ENCODE assay signal across 15 mouse cellular contexts in genomic region chr7:29154018-29154720, GRCm38 (mm10). TPM values are rescaled to one million over a fixed set of nuclear protein-coding genes. Genes with fewer than 3 reads are reported as not detected.
A peak's percentile ranks its signal among the peaks of the same experiment; 100 is the strongest.
DNase-seq lines count a peak whose midpoint lies in the region; ATAC-seq and TF ChIP-seq lines count a peak whose summit lies in the region.
"Had no signal": no experiment of that assay in that cellular context is flagged by ENCODE, and none has a peak within 500 bp of the region (broad histone marks: within the 10 kb centered on the region; RNA-seq: fewer than 3 reads in every experiment).

No protein-coding gene starts in this region.

- H3K4me3 ChIP-seq in intestine, postnatal 0 days (ENCODE audit: low read depth, low read length) = no peak overlapping the region
- no peak overlapping the region for H3K4me3 ChIP-seq in intestine, embryonic 16.5 days (ENCODE audit: low read length)
- H3K4me3 ChIP-seq in thymus, adult 2 months (ENCODE audit: control insufficient read depth, insufficient read depth, low read length) = no peak overlapping the region
- H3K4me3 ChIP-seq in stomach, postnatal 0 days (ENCODE audit: low read depth, low read length) = no peak overlapping the region

- H3K4me2 ChIP-seq in intestine, postnatal 0 days (replicated peaks; ENCODE audit: low read depth) = no peak overlapping the region
- H3K4me2 ChIP-seq in intestine, embryonic 16.5 days (ENCODE audit: low read depth, low read length) = no peak overlapping the region
- no peak overlapping the region for H3K4me2 ChIP-seq in stomach, postnatal 0 days (replicated peaks; ENCODE audit: low read depth)

- H3K9ac ChIP-seq in intestine, postnatal 0 days (ENCODE audit: low read depth, low read length) = no peak overlapping the region
- no peak overlapping the region for H3K9ac ChIP-seq in intestine, embryonic 16.5 days (ENCODE audit: low read depth, low read length)
- H3K9ac ChIP-seq in stomach, postnatal 0 days (ENCODE audit: low read length) = no peak overlapping the region
- H3K9ac ChIP-seq: embryonic facial prominence, embryonic 15.5 days; liver, embryonic 13.5 days had no signal

- H3K4me1 ChIP-seq in intestine, postnatal 0 days (replicated peaks; ENCODE audit: control insufficient read depth, insufficient read depth, low read length) = no peaks in the 10 kb centered on the region; the same call in 1 of the 2 replicates
- H3K4me1 ChIP-seq in intestine, embryonic 16.5 days (ENCODE audit: control insufficient read depth, insufficient read depth, low read length) = peaks cover 3% of the 10 kb centered on the region; the same call in 1 of the 2 replicates
- peaks cover 37% of the 10 kb centered on the region for H3K4me1 ChIP-seq in thymus, adult 2 months (replicated peaks; ENCODE audit: control insufficient read depth, insufficient read depth, low read length)
- H3K4me1 ChIP-seq in stomach, postnatal 0 days (replicated peaks; ENCODE audit: control insufficient read depth, insufficient read depth) = no peaks in the 10 kb centered on the region

- H3K9me3 ChIP-seq in intestine, postnatal 0 days (ENCODE audit: control insufficient read depth) = no peaks in the 10 kb centered on the region
- peaks cover 4% of the 10 kb centered on the region; the same call in 1 of the 2 replicates for H3K9me3 ChIP-seq in intestine, embryonic 16.5 days (ENCODE audit: control insufficient read depth, low read length)
- H3K9me3 ChIP-seq in stomach, postnatal 0 days (ENCODE audit: control insufficient read depth, low read length) = no peaks in the 10 kb centered on the region
- H3K9me3 ChIP-seq: embryonic facial prominence, embryonic 15.5 days had no signal

- TF ChIP-seq POLR2A in thymus, adult 2 months (IDR thresholded peaks at IDR 0.05; ENCODE audit: control insufficient read depth, extremely low read depth, insufficient read depth, low read length, poor library complexity) = no peak

- H3K27me3 ChIP-seq in intestine, postnatal 0 days (replicated peaks; ENCODE audit: control insufficient read depth, insufficient read depth, low read length) = no peaks in the 10 kb centered on the region
- no peaks in the 10 kb centered on the region; the same call in 1 of the 2 replicates for H3K27me3 ChIP-seq in intestine, embryonic 16.5 days (replicated peaks; ENCODE audit: control insufficient read depth, insufficient read depth, low read length)
- no peaks in the 10 kb centered on the region for H3K27me3 ChIP-seq in thymus, adult 2 months (ENCODE audit: control insufficient read depth, insufficient read depth, low read length)
- no peaks in the 10 kb centered on the region for H3K27me3 ChIP-seq in stomach, postnatal 0 days (ENCODE audit: control insufficient read depth, insufficient read depth, low read length)

- no peak for TF ChIP-seq EP300 in stomach, postnatal 0 days (optimal IDR thresholded peaks at IDR 0.05)

- peak; percentile 53 for DNase-seq in thymus, postnatal 14 days
- DNase-seq in thymus, adult 2 months = no peak
- peak; percentile 11 for DNase-seq in MEL-GATA-1-ER (ENCODE audit: extremely low read depth, low read depth)
- no peak for DNase-seq in stomach, postnatal 0 days (ENCODE audit: low spot score)
- DNase-seq in embryo, embryonic 11 days = no peak
- DNase-seq: adrenal gland, postnatal 14 days; kidney, adult 18-20 months; left cerebral cortex, postnatal 4 days; liver, embryonic 13.5 days; midbrain, embryonic 14.5 days; right cerebral cortex, postnatal 14 days had no signal

- peak; percentile 51 for TF ChIP-seq CTCF in intestine, postnatal 0 days (IDR thresholded peaks at IDR 0.05; ENCODE audit: low read depth)
- no peak for TF ChIP-seq CTCF in thymus, adult 2 months (IDR thresholded peaks at IDR 0.05; ENCODE audit: borderline replicate concordance, control insufficient read depth, extremely low read depth, insufficient read depth, low read length, poor library complexity)
- peak; percentile 38 for TF ChIP-seq CTCF in stomach, postnatal 0 days (IDR thresholded peaks at IDR 0.05; ENCODE audit: low read depth)

- peaks cover 17% of the 10 kb centered on the region for H3K36me3 ChIP-seq in intestine, postnatal 0 days (ENCODE audit: control insufficient read depth, insufficient read depth)
- peaks cover 10% of the 10 kb centered on the region for H3K36me3 ChIP-seq in intestine, embryonic 16.5 days (ENCODE audit: control insufficient read depth, insufficient read depth, low read length)
- no peaks in the 10 kb centered on the region for H3K36me3 ChIP-seq in thymus, adult 2 months (ENCODE audit: control insufficient read depth, insufficient read depth, low read length)
- peaks cover 3% of the 10 kb centered on the region; the same call in 1 of the 2 replicates for H3K36me3 ChIP-seq in stomach, postnatal 0 days (ENCODE audit: control insufficient read depth, insufficient read depth, low read length)

- WGBS in intestine, postnatal 0 days = 95% methylated on average over 14 of the region's 14 CpGs
- 95% methylated on average over 14 of the region's 14 CpGs for WGBS in intestine, embryonic 16.5 days
- WGBS in thymus, adult 2 months = 97% methylated on average over 14 of the region's 14 CpGs
- 94% methylated on average over 14 of the region's 14 CpGs for WGBS in stomach, postnatal 0 days

- H3K27ac ChIP-seq in intestine, postnatal 0 days (ENCODE audit: low read depth, low read length) = no peak overlapping the region
- no peak overlapping the region for H3K27ac ChIP-seq in intestine, embryonic 16.5 days (ENCODE audit: low read length)
- no peak overlapping the region for H3K27ac ChIP-seq in thymus, adult 2 months (ENCODE audit: control insufficient read depth, insufficient read depth, low read length)
- H3K27ac ChIP-seq in stomach, postnatal 0 days (replicated peaks) = no peak overlapping the region
- H3K27ac ChIP-seq: hindbrain, embryonic 10.5 days; liver, embryonic 13.5 days had no signal

- no peak for ATAC-seq in intestine, postnatal 0 days
- ATAC-seq in intestine, embryonic 16.5 days = no peak
- no peak for ATAC-seq in stomach, postnatal 0 days (ENCODE audit: low FRiP score, low TSS enrichment)

RNA-seq across cellular contexts. Expression of gene Fam98c, which starts 1.9 kb away (rescaled TPM):
- polyA plus RNA-seq in intestine, postnatal 0 days (2015; fragmentation: Nextera tagmentation; extraction: Ambion mirVana) = 75.9 and 83.4 TPM in 2 replicates
- polyA plus RNA-seq in intestine, embryonic 16.5 days (2015; fragmentation: Nextera tagmentation; extraction: Ambion mirVana) = 52.5 and 56.8 TPM in 2 replicates
- 88.8 and 92.3 TPM in 2 replicates for polyA plus RNA-seq in thymus, adult 2 months (2012; rRNA removed)
- polyA plus RNA-seq in stomach, postnatal 0 days (2015; fragmentation: Nextera tagmentation; extraction: Ambion mirVana) = 32.8 and 38.8 TPM in 2 replicates

RNA-seq across cellular contexts. Expression of gene Ggn, which starts 15.8 kb away (rescaled TPM):
- polyA plus RNA-seq in intestine, postnatal 0 days (2015; fragmentation: Nextera tagmentation; extraction: Ambion mirVana) = 0.27 and 0.34 TPM in 2 replicates
- polyA plus RNA-seq in intestine, embryonic 16.5 days (2015; fragmentation: Nextera tagmentation; extraction: Ambion mirVana) = 0.48 and 0.82 TPM in 2 replicates
- polyA plus RNA-seq in thymus, adult 2 months (2012; rRNA removed) = 0.53 and 0.66 TPM in 2 replicates
- 0.29 and 0.46 TPM in 2 replicates for polyA plus RNA-seq in stomach, postnatal 0 days (2015; fragmentation: Nextera tagmentation; extraction: Ambion mirVana)

RNA-seq across cellular contexts. Expression of gene Spred3, which starts 16.0 kb away (rescaled TPM):
- polyA plus RNA-seq in intestine, postnatal 0 days (2015; fragmentation: Nextera tagmentation; extraction: Ambion mirVana) = 0.52 and 0.93 TPM in 2 replicates
- polyA plus RNA-seq in intestine, embryonic 16.5 days (2015; fragmentation: Nextera tagmentation; extraction: Ambion mirVana) = 1.1 and 1.7 TPM in 2 replicates
- 2.2 and 2.7 TPM in 2 replicates for polyA plus RNA-seq in thymus, adult 2 months (2012; rRNA removed)
- 0.95 and 1.0 TPM in 2 replicates for polyA plus RNA-seq in stomach, postnatal 0 days (2015; fragmentation: Nextera tagmentation; extraction: Ambion mirVana)

RNA-seq across cellular contexts. Expression of gene Rasgrp4, which starts 19.5 kb away (rescaled TPM):
- 0.21 and 0.29 TPM in 2 replicates for polyA plus RNA-seq in intestine, postnatal 0 days (2015; fragmentation: Nextera tagmentation; extraction: Ambion mirVana)
- 0.43 and 0.59 TPM in 2 replicates for polyA plus RNA-seq in intestine, embryonic 16.5 days (2015; fragmentation: Nextera tagmentation; extraction: Ambion mirVana)
- 44.9 and 54.5 TPM in 2 replicates for polyA plus RNA-seq in thymus, adult 2 months (2012; rRNA removed)
- 0.15 and 0.35 TPM in 2 replicates for polyA plus RNA-seq in stomach, postnatal 0 days (2015; fragmentation: Nextera tagmentation; extraction: Ambion mirVana)

RNA-seq across cellular contexts. Expression of gene Psmd8, which starts 26.3 kb away (rescaled TPM):
- polyA plus RNA-seq in intestine, postnatal 0 days (2015; fragmentation: Nextera tagmentation; extraction: Ambion mirVana) = 205 and 209 TPM in 2 replicates
- polyA plus RNA-seq in intestine, embryonic 16.5 days (2015; fragmentation: Nextera tagmentation; extraction: Ambion mirVana) = 228 and 241 TPM in 2 replicates
- 254 and 284 TPM in 2 replicates for polyA plus RNA-seq in thymus, adult 2 months (2012; rRNA removed)
- 262 and 269 TPM in 2 replicates for polyA plus RNA-seq in stomach, postnatal 0 days (2015; fragmentation: Nextera tagmentation; extraction: Ambion mirVana)

Comparison
In these comparisons a context has a peak if more than half of its experiments do, and no peak if none do; other contexts are left out.
1. DNase-seq: peak in thymus, postnatal 14 days (single experiment) and MEL-GATA-1-ER (single experiment); none in thymus, adult 2 months (single experiment), stomach, postnatal 0 days (single experiment) and embryo, embryonic 11 days (single experiment).